Mouse (Mus musculus) lung, postnatal 10 days (tissue): Measurements from ENCODE around the gene Mettl26.

ENCODE experiments used
- DNase-seq: peaks from one replicate; pipeline ENCODE4 v3.0.0; 2021

The Mettl26 gene

GRCm38 (mm10) chr17:25837533-25837932 lies 37.3 kb upstream of the Mettl26 start:
- no peak for DNase-seq

GRCm38 (mm10) chr17:25838904-25839303 lies 36.0 kb upstream of the Mettl26 start:
- DNase-seq, result no peak

GRCm38 (mm10) chr17:25839455-25840235 lies 35.2 kb upstream of the Mettl26 start:
- no peak for DNase-seq

GRCm38 (mm10) chr17:25840519-25840918 lies 34.4 kb upstream of the Mettl26 start:
- DNase-seq, result no peak

GRCm38 (mm10) chr17:25841117-25841880 lies 33.6 kb upstream of the Mettl26 start, which contains the start of gene Gm20683:
Gm20683 (minus strand) TSS chr17:25841763.
- no peak for DNase-seq

GRCm38 (mm10) chr17:25842509-25842908 lies 32.4 kb upstream of the Mettl26 start:
- no peak for DNase-seq

- no peak for DNase-seq
These were observed 31.8 kb upstream of the Mettl26 start for GRCm38 (mm10) chr17:25843122-25843521.

GRCm38 (mm10) chr17:25843636-25844395 lies 31.1 kb upstream of the Mettl26 start:
- no peak for DNase-seq

- peak; percentile 98 for DNase-seq
These were observed 30.4 kb upstream of the Mettl26 start, which contains the start of gene Rhot2 for GRCm38 (mm10) chr17:25844396-25844901. Rhot2 (minus strand) TSS chr17:25844851.

GRCm38 (mm10) chr17:25860229-25860628 lies 14.6 kb upstream of the Mettl26 start:
- no peak for DNase-seq

- DNase-seq, result peak; percentile 94
These were observed 13.8 kb upstream of the Mettl26 start, which contains the start of gene Wdr90 for GRCm38 (mm10) chr17:25860832-25861703. Wdr90 (minus strand) TSS chr17:25861501.

- DNase-seq, result no peak
These were observed 12.9 kb upstream of the Mettl26 start for GRCm38 (mm10) chr17:25861704-25862612.

- no peak for DNase-seq
These were observed 11.2 kb upstream of the Mettl26 start for GRCm38 (mm10) chr17:25863681-25864080.

- no peak for DNase-seq
These were observed 10.6 kb upstream of the Mettl26 start for GRCm38 (mm10) chr17:25864311-25864710.

GRCm38 (mm10) chr17:25865288-25865687 lies 9.6 kb upstream of the Mettl26 start:
- DNase-seq, result no peak

- no peak for DNase-seq
These were observed 8.7 kb upstream of the Mettl26 start for GRCm38 (mm10) chr17:25866172-25866571.

GRCm38 (mm10) chr17:25867509-25867835 lies 7.4 kb upstream of the Mettl26 start:
- no peak for DNase-seq

- DNase-seq, result peak; percentile 59
These were observed 6.9 kb upstream of the Mettl26 start for GRCm38 (mm10) chr17:25867836-25868600.

- peak; percentile 91 for DNase-seq
These were observed 6.2 kb upstream of the Mettl26 start, which contains the start of gene Mcrip2 for GRCm38 (mm10) chr17:25868601-25869191. Mcrip2 (minus strand) TSS chr17:25868764.

- DNase-seq, result no peak
These were observed 5.4 kb upstream of the Mettl26 start for GRCm38 (mm10) chr17:25869498-25869897.
